Mouse (Mus musculus): ENCODE measurements around the gene Antxr1. TPM values are rescaled to one million over a fixed set of nuclear protein-coding genes. Genes with fewer than 3 reads are reported as not detected.

Gene Antxr1
- total RNA-seq, 2 experiments from 2014 or later: 14.2 to 15.2 TPM

- no peak for DNase-seq (ENCODE audit: low spot score in 2 of 2)
These were observed 187.7 kb downstream of the Antxr1 start for GRCm38 (mm10) chr6:87147921-87148320.

- no peak for DNase-seq (ENCODE audit: low spot score in 2 of 2)
These were observed 192.0 kb downstream of the Antxr1 start for GRCm38 (mm10) chr6:87143594-87143993.

- DNase-seq (ENCODE audit: low spot score in 2 of 2): no peak
These were observed 193.4 kb downstream of the Antxr1 start for GRCm38 (mm10) chr6:87142239-87142638.

GRCm38 (mm10) chr6:87139796-87140553 is 195.6 kb downstream of the Antxr1 start:
- peak; percentile 20 to 49 for DNase-seq (ENCODE audit: low spot score in 2 of 2)

GRCm38 (mm10) chr6:87138479-87138878 is 197.1 kb downstream of the Antxr1 start:
- DNase-seq (ENCODE audit: low spot score in 2 of 2): no peak

- no peak for DNase-seq (ENCODE audit: low spot score in 2 of 2)
These were observed 201.6 kb downstream of the Antxr1 start for GRCm38 (mm10) chr6:87133966-87134546.

- no peak for DNase-seq (ENCODE audit: low spot score in 2 of 2)
These were observed 202.1 kb downstream of the Antxr1 start for GRCm38 (mm10) chr6:87133520-87133919.

- DNase-seq (ENCODE audit: low spot score in 2 of 2): no peak
These were observed 204.5 kb downstream of the Antxr1 start for GRCm38 (mm10) chr6:87131078-87131477.

GRCm38 (mm10) chr6:87130628-87131027 is 205.0 kb downstream of the Antxr1 start:
- DNase-seq (ENCODE audit: low spot score in 2 of 2): no peak

GRCm38 (mm10) chr6:87129861-87130260 is 205.8 kb downstream of the Antxr1 start:
- no peak for DNase-seq (ENCODE audit: low spot score in 2 of 2)

- no peak for DNase-seq (ENCODE audit: low spot score in 2 of 2)
These were observed 208.4 kb downstream of the Antxr1 start for GRCm38 (mm10) chr6:87127049-87127753.

GRCm38 (mm10) chr6:87123973-87124372 is 211.6 kb downstream of the Antxr1 start:
- no peak for DNase-seq (ENCODE audit: low spot score in 2 of 2)

GRCm38 (mm10) chr6:87123406-87123805 is 212.2 kb downstream of the Antxr1 start:
- no peak for DNase-seq (ENCODE audit: low spot score in 2 of 2)

GRCm38 (mm10) chr6:87121961-87122360 is 213.7 kb downstream of the Antxr1 start:
- no peak for DNase-seq (ENCODE audit: low spot score in 2 of 2)

GRCm38 (mm10) chr6:87120661-87121060 is 215.0 kb downstream of the Antxr1 start:
- DNase-seq (ENCODE audit: low spot score in 2 of 2): no peak

- no peak for DNase-seq (ENCODE audit: low spot score in 2 of 2)
These were observed 215.6 kb downstream of the Antxr1 start for GRCm38 (mm10) chr6:87119975-87120374.

GRCm38 (mm10) chr6:87119066-87119837 is 216.4 kb downstream of the Antxr1 start:
- DNase-seq (ENCODE audit: low spot score in 2 of 2): no peak

- DNase-seq (ENCODE audit: low spot score in 2 of 2): no peak
These were observed 219.0 kb downstream of the Antxr1 start for GRCm38 (mm10) chr6:87116596-87116995.

GRCm38 (mm10) chr6:87115981-87116380 is 219.6 kb downstream of the Antxr1 start:
- DNase-seq (ENCODE audit: low spot score in 2 of 2): no peak

GRCm38 (mm10) chr6:87112125-87112524 is 223.5 kb downstream of the Antxr1 start:
- DNase-seq (ENCODE audit: low spot score in 2 of 2): no peak

- no peak for DNase-seq (ENCODE audit: low spot score in 2 of 2)
These were observed 224.1 kb downstream of the Antxr1 start for GRCm38 (mm10) chr6:87111493-87111892.

Measured in layer of hippocampus, postnatal 14 days (tissue).